Mouse (Mus musculus) neural tube, embryonic 13.5 days (tissue): ENCODE measurements around the gene Timp4. TPM values are rescaled to one million over a fixed set of nuclear protein-coding genes. Genes with fewer than 3 reads are reported as not detected.

ENCODE experiments used
- ATAC-seq: fragments of 200-750 bp; cut with Nextera tagmentation; 2 replicates; pipeline ENCODE4 v1.8.0; 2017; ENCODE audit warnings: low read depth, mild to moderate bottlenecking, moderate TSS enrichment, moderate library complexity
- H3K27ac ChIP-seq: fragments of 300-500 bp; sonication (generic); replicated peaks from 2 replicates; pipeline ENCODE4 v1.5.1; 2015; ENCODE audit warnings: moderate library complexity, mild to moderate bottlenecking, inconsistent platforms
- H3K27me3 ChIP-seq: fragments of 300-500 bp; sonication (generic); 2 replicates; pipeline ENCODE4 v1.6.1; 2015; ENCODE audit warnings: mild to moderate bottlenecking, inconsistent platforms
- H3K36me3 ChIP-seq: fragments of 300-500 bp; sonication (generic); 2 replicates; pipeline ENCODE4 v1.6.1; 2015; ENCODE audit warnings: mild to moderate bottlenecking, inconsistent platforms
- H3K4me1 ChIP-seq: fragments of 300-500 bp; sonication (generic); replicated peaks from 2 replicates; pipeline ENCODE4 v1.6.1; 2015; ENCODE audit warnings: inconsistent platforms
- H3K4me2 ChIP-seq: fragments of 300-500 bp; sonication (generic); 2 replicates; pipeline ENCODE4 v1.6.1; 2015; ENCODE audit warnings: inconsistent platforms, mild to moderate bottlenecking, moderate library complexity
- H3K4me3 ChIP-seq: fragments of 300-500 bp; sonication (generic); 2 replicates; pipeline ENCODE4 v1.5.1; 2015; ENCODE audit warnings: mild to moderate bottlenecking, inconsistent platforms
- H3K9ac ChIP-seq: fragments of 300-500 bp; sonication (generic); 2 replicates; pipeline ENCODE4 v1.6.1; 2015; ENCODE audit warnings: moderate library complexity, mild to moderate bottlenecking, inconsistent platforms
- H3K9me3 ChIP-seq: fragments of 300-500 bp; sonication (generic); 2 replicates; pipeline ENCODE4 v1.6.1; 2016; ENCODE audit warnings: inconsistent platforms
- WGBS: fragments of 180-500 bp; shearing (Covaris S2); methylation state at CpG from one replicate; pipeline ENCODE4 v1.1.7; 2015; 5-methylcytosine and 5-hydroxymethylcytosine counted together
- polyA plus RNA-seq: library from polyadenylated mRNA; unstranded; fragments of >200 nt; fragmentation: Nextera tagmentation; extraction: Ambion mirVana; gene quantifications from 2 replicates; pipeline ENCODE4 v1.2.1, GENCODE M21; 2015

Timp4 gene
- polyA plus RNA-seq, 1 experiment from 2014 or later: 9.1 TPM

DNA sequence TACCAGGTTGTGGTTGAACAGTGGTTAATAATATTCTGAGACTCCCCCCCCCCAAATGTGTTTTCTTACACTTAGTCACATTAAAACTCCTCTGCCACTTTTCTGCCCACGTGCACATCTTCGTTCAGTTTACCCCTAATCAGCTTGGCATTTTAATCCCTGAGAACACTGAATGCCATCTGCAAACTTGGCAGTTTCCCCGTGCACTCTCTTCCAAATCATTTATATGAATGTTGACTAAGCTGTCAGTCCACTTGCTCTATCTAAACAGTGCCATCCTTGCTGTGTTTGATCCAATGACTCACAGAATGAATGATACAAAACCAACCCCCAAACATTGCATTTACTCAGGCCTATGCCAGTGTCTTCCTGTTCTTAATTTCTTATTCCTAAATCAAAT, 26.5 kb downstream of the Timp4 start:
- Histone ChIP-seq H3K27me3 (no peaks in the 10 kb centered on the region), H3K36me3 (no peaks in the 10 kb centered on the region), H3K27ac (no peak overlapping the region), H3K9me3 (no peaks in the 10 kb centered on the region), H3K4me1 (no peaks in the 10 kb centered on the region), H3K9ac (no peak overlapping the region), H3K4me2 (no peak overlapping the region), H3K4me3 (no peak overlapping the region)
- 77% methylated on average over 3 of the region's 3 CpGs for WGBS
- ATAC-seq: no peak

DNA sequence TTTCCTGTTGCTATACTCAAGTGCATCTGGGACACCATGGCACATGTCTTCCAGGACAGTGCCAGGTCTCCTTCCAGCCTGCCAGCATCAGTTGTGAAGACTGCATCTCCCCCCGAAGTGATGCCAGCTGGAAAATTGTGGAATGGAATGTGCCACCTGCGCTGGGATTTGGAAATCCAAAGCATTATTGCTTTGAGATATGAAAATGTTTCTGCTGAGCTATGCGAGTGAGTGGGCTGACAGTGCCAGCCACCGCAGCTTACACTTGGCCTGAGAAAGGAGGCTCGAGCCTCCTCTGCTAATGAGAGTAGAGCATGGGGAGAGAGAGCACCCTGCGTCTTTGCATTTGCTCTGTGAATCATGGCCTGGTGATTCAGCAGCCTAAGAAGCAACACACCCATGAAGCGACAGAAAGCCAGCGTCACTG, 30.8 kb downstream of the Timp4 start:
- 79% methylated on average over 8 of the region's 8 CpGs for WGBS
- ATAC-seq: no peak
- no peaks in the 10 kb centered on the region for H3K4me1 ChIP-seq
- no peak overlapping the region for H3K27ac ChIP-seq
- H3K9me3 ChIP-seq: no peaks in the 10 kb centered on the region
- H3K9ac ChIP-seq: no peak overlapping the region
- H3K27me3 ChIP-seq: no peaks in the 10 kb centered on the region
- H3K36me3 ChIP-seq: no peaks in the 10 kb centered on the region
- H3K4me3 ChIP-seq: no peak overlapping the region
- no peak overlapping the region for H3K4me2 ChIP-seq

DNA sequence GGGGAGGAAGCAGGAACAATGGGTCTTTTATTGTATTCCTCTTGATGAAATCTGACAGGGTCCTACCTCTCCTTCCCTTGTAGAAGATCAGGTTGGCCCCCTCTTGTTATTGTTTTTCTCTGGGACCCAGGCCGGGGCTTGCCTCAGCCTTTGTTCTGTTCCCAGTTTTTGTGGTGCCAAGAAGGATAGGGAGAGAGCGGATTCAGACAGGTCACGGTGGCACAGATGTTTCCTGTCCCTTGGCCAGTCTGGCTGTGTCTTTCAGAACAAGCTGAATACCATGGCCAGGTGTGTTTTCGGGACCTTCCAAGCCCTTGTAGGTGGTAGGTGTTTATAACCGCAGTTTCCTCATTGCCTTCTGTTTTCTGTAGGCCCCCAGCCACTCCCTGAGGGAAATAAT, 38.9 kb downstream of the Timp4 start:
- no peak overlapping the region for H3K9ac ChIP-seq
- no peaks in the 10 kb centered on the region for H3K36me3 ChIP-seq
- ATAC-seq: no peak
- H3K4me1 ChIP-seq: no peaks in the 10 kb centered on the region
- no peak overlapping the region for H3K4me3 ChIP-seq
- 0 out of 2 replicates have a peak, but pooled peaks cover 3% of the 10 kb centered on the region for H3K9me3 ChIP-seq
- no peaks in the 10 kb centered on the region for H3K27me3 ChIP-seq
- 52% methylated on average over 5 of the region's 5 CpGs for WGBS
- H3K4me2 ChIP-seq: no peak overlapping the region
- H3K27ac ChIP-seq: no peak overlapping the region

DNA sequence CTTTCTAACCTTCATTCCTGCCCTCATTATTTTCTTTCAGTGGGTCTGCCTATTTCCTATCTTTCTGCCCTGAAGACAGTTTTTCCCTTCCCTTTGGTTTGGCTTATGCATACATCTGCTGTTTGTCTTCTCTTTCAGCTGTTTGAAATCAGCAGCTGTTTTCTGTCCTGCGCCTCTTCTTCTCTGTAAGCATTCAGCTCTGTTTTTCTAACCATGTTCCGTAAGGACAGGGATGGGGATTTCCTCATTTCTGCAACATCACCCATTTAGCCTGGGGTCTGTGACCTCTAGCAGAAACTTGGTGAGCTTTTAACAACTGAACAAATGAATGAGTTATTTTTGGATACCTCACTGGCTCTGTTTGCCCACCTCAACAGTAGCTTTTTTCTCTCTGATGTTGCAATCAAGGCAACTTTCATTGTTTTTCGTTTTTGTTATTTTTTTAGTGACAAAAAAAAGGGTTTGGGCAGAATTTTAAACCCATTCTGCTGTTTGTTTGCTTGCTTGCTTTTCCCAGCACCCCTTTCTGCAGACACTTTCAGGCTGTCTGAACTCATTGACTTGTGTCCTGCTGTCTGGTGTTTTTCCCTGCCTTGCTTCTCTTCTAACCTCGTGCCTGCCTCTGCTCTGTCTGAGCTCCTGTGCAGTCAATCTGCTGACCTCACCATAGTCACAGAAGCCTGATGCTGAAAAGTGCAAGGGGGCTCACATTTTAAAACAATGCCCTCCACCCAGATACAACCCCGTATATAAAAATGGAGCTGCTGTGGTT, 39.7 kb downstream of the Timp4 start:
- WGBS: 69% methylated on average over 5 of the region's 5 CpGs
- Histone ChIP-seq H3K36me3 (no peaks in the 10 kb centered on the region), H3K4me2 (no peak overlapping the region), H3K4me1 (no peaks in the 10 kb centered on the region), H3K4me3 (no peak overlapping the region), H3K27ac (no peak overlapping the region), H3K9ac (no peak overlapping the region), H3K9me3 (0 out of 2 replicates have a peak, but pooled peaks cover 3% of the 10 kb centered on the region), H3K27me3 (no peaks in the 10 kb centered on the region)
- ATAC-seq: no peak

DNA sequence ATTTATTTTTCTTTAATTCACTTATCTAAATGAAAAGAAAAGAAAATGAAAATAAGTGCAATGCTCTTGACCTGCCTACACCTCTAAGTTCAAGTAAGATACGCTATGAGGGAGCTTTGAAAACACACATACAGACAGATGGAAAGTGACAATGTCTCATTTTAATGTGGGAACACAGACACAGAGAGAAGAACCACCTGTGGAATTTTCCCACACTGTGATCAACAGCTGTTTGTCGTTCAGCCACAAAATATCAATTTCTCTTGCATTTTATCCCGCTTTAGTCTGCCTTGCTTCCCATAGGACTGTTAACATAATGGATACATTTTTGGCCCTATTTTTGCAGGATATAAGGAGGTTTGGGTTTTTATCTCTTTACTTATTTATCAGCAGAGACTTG, 41.2 kb downstream of the Timp4 start:
- Histone ChIP-seq H3K27me3 (no peaks in the 10 kb centered on the region), H3K27ac (no peak overlapping the region), H3K9me3 (0 out of 2 replicates have a peak, but pooled peaks cover 3% of the 10 kb centered on the region), H3K4me1 (no peaks in the 10 kb centered on the region), H3K4me3 (no peak overlapping the region), H3K36me3 (no peaks in the 10 kb centered on the region), H3K4me2 (no peak overlapping the region), H3K9ac (no peak overlapping the region)
- ATAC-seq: no peak
- whole genome bisulfite sequencing: 90% methylated on average over 3 of the region's 3 CpGs

DNA sequence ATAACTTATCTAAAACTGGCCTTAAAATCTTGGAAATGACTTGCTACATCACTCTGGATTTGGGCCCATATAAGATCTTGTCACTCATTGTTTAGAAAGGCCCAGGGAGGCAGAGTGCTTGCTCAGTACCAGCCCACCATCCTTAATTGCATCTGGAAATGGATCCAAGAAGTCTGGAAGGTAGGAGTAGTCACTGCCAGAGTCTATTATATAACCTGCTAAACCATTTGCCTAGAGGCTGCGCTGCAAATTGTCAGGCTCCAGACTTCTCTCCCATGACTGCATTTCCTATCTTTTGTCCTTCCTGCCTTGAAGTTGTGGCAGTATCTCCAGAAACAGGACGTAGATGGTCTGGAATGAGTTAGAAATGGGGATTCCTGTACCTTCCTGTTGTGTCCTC, 41.8 kb downstream of the Timp4 start:
- H3K9me3 ChIP-seq: 0 out of 2 replicates have a peak, but pooled peaks cover 3% of the 10 kb centered on the region
- no peak overlapping the region for H3K9ac ChIP-seq
- 89% methylated on average over 2 of the region's 2 CpGs for WGBS
- H3K36me3 ChIP-seq: no peaks in the 10 kb centered on the region
- H3K4me3 ChIP-seq: no peak overlapping the region
- H3K4me2 ChIP-seq: no peak overlapping the region
- ATAC-seq: no peak
- no peaks in the 10 kb centered on the region for H3K27me3 ChIP-seq
- H3K4me1 ChIP-seq: no peaks in the 10 kb centered on the region
- H3K27ac ChIP-seq: no peak overlapping the region

DNA sequence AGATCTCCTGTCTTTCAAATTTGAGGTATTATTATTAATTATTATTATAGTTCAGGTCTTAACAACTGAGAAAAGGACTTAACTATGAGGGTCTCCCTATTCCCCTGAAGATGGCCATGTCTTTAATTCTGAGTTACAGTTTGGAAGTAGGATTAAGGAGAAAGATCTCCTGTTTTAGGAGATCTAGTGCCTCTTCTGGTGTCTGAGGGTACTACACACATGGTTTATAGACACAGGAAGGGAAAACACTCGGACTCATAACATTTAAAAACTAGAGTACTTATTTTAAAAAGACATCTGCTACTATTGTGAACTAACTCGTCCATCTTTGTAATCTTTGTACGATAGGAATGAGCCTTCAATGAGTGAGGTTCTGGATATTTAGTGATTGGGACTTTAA, 49.0 kb downstream of the Timp4 start:
- Histone ChIP-seq H3K27ac (no peak overlapping the region), H3K9me3 (no peaks in the 10 kb centered on the region), H3K9ac (no peak overlapping the region), H3K27me3 (no peaks in the 10 kb centered on the region), H3K4me2 (no peak overlapping the region), H3K36me3 (no peaks in the 10 kb centered on the region), H3K4me3 (no peak overlapping the region), H3K4me1 (no peaks in the 10 kb centered on the region)
- ATAC-seq: no peak
- WGBS: 72% methylated on average over 3 of the region's 3 CpGs

DNA sequence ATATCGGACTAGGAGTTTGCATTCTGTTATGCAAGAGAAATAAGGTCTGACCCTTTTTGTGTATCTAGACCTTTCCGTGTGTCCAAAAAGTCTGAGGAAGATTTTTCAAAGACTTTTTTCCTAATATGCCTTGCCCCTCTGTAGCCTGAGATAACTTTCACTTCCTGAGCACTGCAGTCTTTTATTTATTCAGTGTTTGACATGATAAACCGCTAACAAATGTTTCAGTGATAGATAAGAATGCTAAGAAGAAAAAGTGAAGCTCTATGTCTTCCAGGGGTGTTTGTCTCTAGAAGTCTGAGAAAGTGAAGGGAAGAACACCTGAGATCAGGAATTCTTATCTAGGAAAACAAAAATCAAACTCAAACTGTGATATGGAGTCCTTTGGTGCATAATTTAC, 51.3 kb downstream of the Timp4 start:
- no peaks in the 10 kb centered on the region for H3K27me3 ChIP-seq
- no peak overlapping the region for H3K4me2 ChIP-seq
- H3K4me3 ChIP-seq: no peak overlapping the region
- no peak overlapping the region for H3K27ac ChIP-seq
- ATAC-seq: no peak
- H3K9ac ChIP-seq: no peak overlapping the region
- H3K36me3 ChIP-seq: no peaks in the 10 kb centered on the region
- H3K4me1 ChIP-seq: no peaks in the 10 kb centered on the region
- 89% methylated on average over 3 of the region's 3 CpGs for WGBS
- H3K9me3 ChIP-seq: no peaks in the 10 kb centered on the region

Other genes starting within 250 kb of the Timp4 start
- gene Tamm41, start 214.3 kb downstream of the Timp4 start, polyA plus RNA-seq: 43.2 and 45.4 TPM in 2 replicates
- gene Syn2, start 117.3 kb downstream of the Timp4 start, polyA plus RNA-seq: 33.7 and 33.8 TPM in 2 replicates
- not detected in 2 replicates for gene Gm17482, start 24.9 kb downstream of the Timp4 start, polyA plus RNA-seq
- gene Pparg, start 108.7 kb upstream of the Timp4 start, polyA plus RNA-seq: 0.14 and 0.80 TPM in 2 replicates